Mouse (Mus musculus) MN1 (cell line): Measurements from ENCODE around the gene Gm8693.
"Not testable (repeated sequence)": the region's sequence is repeated elsewhere in the genome, so short reads cannot be mapped to it uniquely, and the experiment has no call there.

Experiments used
- DNase-seq: peaks from one replicate; pipeline ENCODE4 v3.0.0-alpha.2; 2016; ENCODE audit warnings: low spot score

Gene Gm8693

DNA sequence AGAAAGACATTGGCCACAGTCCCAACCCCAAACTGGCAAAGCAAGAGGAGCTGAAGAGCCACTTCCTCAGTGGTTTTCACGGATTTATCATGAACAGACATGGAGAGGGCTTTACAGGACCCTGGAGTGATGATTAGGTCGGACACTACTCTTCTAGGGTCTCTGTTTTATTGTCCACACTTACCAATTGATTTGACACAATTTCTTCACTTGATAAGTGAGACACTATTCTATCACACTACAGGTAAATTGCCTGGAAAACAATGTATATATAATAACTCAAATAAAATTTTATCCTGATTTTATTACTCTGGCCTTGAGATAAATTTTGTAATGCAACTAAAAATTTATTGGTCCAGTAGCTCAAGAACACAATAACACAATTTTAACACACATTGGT is at the start of gene Gm8693:
Gene Gm8693, minus strand, starts transcription at position 101 of the 400 bp plus-strand sequence.
- DNase-seq = not testable (repeated sequence)

DNA sequence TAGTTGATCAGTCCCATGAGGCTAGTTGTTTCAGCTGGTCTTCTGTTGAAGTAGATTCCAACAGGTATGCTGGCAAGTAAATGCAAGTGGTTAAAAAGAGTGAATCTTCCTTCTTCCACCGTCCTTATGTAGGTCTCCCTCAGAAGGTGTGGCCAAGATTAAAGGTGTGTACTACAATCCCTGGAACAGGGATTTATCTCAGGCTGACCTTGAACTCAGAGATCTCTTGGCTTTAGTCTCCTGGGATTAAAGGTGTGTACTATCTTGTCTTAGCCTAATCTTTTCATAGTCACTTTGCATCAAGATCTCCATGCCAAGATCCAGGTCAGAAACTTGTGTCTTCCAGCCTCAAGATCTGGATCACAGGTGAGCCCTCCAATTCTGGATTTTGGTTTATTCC is 27.5 kb upstream of the Gm8693 start, which contains the start of gene Gm4567:
Gene Gm4567, minus strand, starts transcription at position 101 of the 400 bp plus-strand sequence.
- DNase-seq = not testable (repeated sequence)

DNA sequence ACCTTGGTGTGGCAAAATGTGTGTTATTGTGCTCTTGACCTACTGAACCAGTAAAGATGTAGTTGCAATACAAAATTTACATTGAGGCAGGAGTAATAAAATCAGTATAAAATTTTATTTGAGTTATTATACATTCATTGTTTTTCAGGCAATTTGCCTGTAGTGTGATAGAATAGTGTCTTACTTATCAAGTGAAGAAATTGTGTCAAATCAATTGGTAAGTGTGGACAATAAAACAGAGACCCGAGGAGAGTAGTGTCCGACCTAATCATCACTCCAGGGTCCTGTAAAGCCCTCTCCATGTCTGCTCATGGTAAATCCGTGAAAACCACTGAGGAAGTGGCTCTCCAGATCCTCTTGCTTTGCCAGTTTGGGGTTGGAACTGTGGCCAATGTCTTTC is 34.4 kb downstream of the Gm8693 start, which contains the start of gene Vmn1r155:
Gene Vmn1r155, plus strand, starts transcription at position 301 of the 400 bp plus-strand sequence.
- not testable (repeated sequence) for DNase-seq
